Mouse (Mus musculus) MEL (cell line): ENCODE data around the gene Gm47791. TPM values are rescaled to one million over a fixed set of nuclear protein-coding genes. Genes with fewer than 3 reads are reported as not detected.

Experiments
- DNase-seq: peaks from one replicate; pipeline ENCODE4 v3.0.0; 2011; ENCODE audit warnings: low read depth, low spot score
- H3K27ac ChIP-seq: 2 replicates; pipeline ENCODE4 v1.5.1; 2012; ENCODE audit warnings: low read depth, mild to moderate bottlenecking, control low read depth, low read length, moderate library complexity; ENCODE audit not compliant: control insufficient read depth
- H3K27me3 ChIP-seq, 2 experiments: fragments of 150-350 bp in 1 of 2; sonication (generic) in 1 of 2; 2 replicates each; pipeline ENCODE4 v1.6.1; 2012; ENCODE audit warnings: low read length in 2 of 2, mild to moderate bottlenecking in 2 of 2, improper control_type of control experiment in 1 of 2, moderate library complexity in 1 of 2; ENCODE audit not compliant: insufficient read depth in 2 of 2, control insufficient read depth in 1 of 2
- H3K36me3 ChIP-seq, 2 experiments: 2 replicates each; pipeline ENCODE4 v1.6.1; 2012 to 2014; ENCODE audit warnings: low read length in 2 of 2, improper control_type of control experiment in 1 of 2, inconsistent platforms in 1 of 2, mild to moderate bottlenecking in 1 of 2; ENCODE audit not compliant: insufficient read depth in 2 of 2, control insufficient read depth in 1 of 2
- H3K4me1 ChIP-seq, 2 experiments: fragments of 150-350 bp in 1 of 2; sonication (generic) in 1 of 2; 2 replicates each; pipeline ENCODE4 v1.6.1; 2012; ENCODE audit warnings: low read length in 2 of 2, improper control_type of control experiment in 1 of 2, mild to moderate bottlenecking in 1 of 2; ENCODE audit not compliant: insufficient read depth in 2 of 2, control insufficient read depth in 1 of 2
- H3K4me3 ChIP-seq, 2 experiments: fragments of 150-350 bp in 1 of 2; sonication (generic) in 1 of 2; 2 replicates each; pipeline ENCODE4 v1.5.1; 2012; ENCODE audit warnings: low read depth in 2 of 2, low read length in 2 of 2, mild to moderate bottlenecking in 2 of 2, moderate library complexity in 2 of 2, control low read depth in 1 of 2, improper control_type of control experiment in 1 of 2; ENCODE audit not compliant: control insufficient read depth in 1 of 2, insufficient read depth in 1 of 2
- H3K79me2 ChIP-seq: 2 replicates; pipeline ENCODE4 v1.6.1; 2012; ENCODE audit warnings: mild to moderate bottlenecking, low read length, moderate library complexity; ENCODE audit not compliant: control insufficient read depth, poor library complexity, insufficient read depth
- H3K9ac ChIP-seq: 2 replicates; pipeline ENCODE4 v1.6.1; 2012; ENCODE audit warnings: low read depth, mild to moderate bottlenecking, control low read depth, low read length, moderate library complexity; ENCODE audit not compliant: control insufficient read depth, poor library complexity, severe bottlenecking
- H3K9me3 ChIP-seq: fragments of 150-350 bp; sonication (generic); replicated peaks from 2 replicates; pipeline ENCODE4 v1.6.1; 2012; ENCODE audit warnings: mild to moderate bottlenecking, low read length, improper control_type of control experiment, moderate library complexity; ENCODE audit not compliant: insufficient read depth
- E2F4 ChIP-seq: IDR thresholded peaks from 2 replicates; pipeline ENCODE4 v1.6.1; 2011; ENCODE audit warnings: low read depth, low read length, improper control_type of control experiment, borderline replicate concordance
- ELF1 ChIP-seq: IDR thresholded peaks from 2 replicates; pipeline ENCODE4 v1.6.1; 2014; ENCODE audit warnings: low read depth, mild to moderate bottlenecking, inconsistent platforms, low read length, improper control_type of control experiment, moderate library complexity
- EP300 ChIP-seq, 2 experiments: IDR thresholded peaks; 2 replicates each; pipeline ENCODE4 v1.6.1; 2011; ENCODE audit warnings: improper control_type of control experiment in 2 of 2, low read length in 2 of 2, low read depth in 1 of 2, mild to moderate bottlenecking in 1 of 2
- HCFC1 ChIP-seq: IDR thresholded peaks from 2 replicates; pipeline ENCODE4 v1.6.1; 2012; ENCODE audit warnings: low read depth, mild to moderate bottlenecking, inconsistent platforms, low read length, improper control_type of control experiment, moderate library complexity
- KAT2A ChIP-seq: conservative IDR thresholded peaks from 2 replicates; pipeline ENCODE4 v1.6.1; 2012; ENCODE audit warnings: low read depth, low read length, improper control_type of control experiment, inconsistent platforms
- MAFK ChIP-seq: IDR thresholded peaks from 2 replicates; pipeline ENCODE4 v1.6.1; 2011; ENCODE audit warnings: low read depth, mild to moderate bottlenecking, low read length, improper control_type of control experiment, borderline replicate concordance
- MEF2A ChIP-seq: IDR thresholded peaks from 2 replicates; pipeline ENCODE4 v1.6.1; 2014; ENCODE audit warnings: low read depth, mild to moderate bottlenecking, inconsistent platforms, low read length, improper control_type of control experiment; ENCODE audit not compliant: poor library complexity, insufficient replicate concordance, severe bottlenecking; ENCODE audit errors: extremely low read depth
- MXI1 ChIP-seq: IDR thresholded peaks from 2 replicates; pipeline ENCODE4 v1.6.1; 2011; ENCODE audit warnings: mild to moderate bottlenecking, low read depth, low read length, improper control_type of control experiment
- POLR2AphosphoS2 ChIP-seq: IDR thresholded peaks from 2 replicates; pipeline ENCODE4 v1.6.1; 2011; ENCODE audit warnings: low read length, improper control_type of control experiment
- RAD21 ChIP-seq: IDR thresholded peaks from 2 replicates; pipeline ENCODE4 v1.6.1; 2011; ENCODE audit warnings: mild to moderate bottlenecking, low read depth, low read length, improper control_type of control experiment
- TBP ChIP-seq: IDR thresholded peaks from 2 replicates; pipeline ENCODE4 v1.8.0; 2011; ENCODE audit warnings: low read depth, low read length, improper control_type of control experiment
- TCF12 ChIP-seq: IDR thresholded peaks from 2 replicates; pipeline ENCODE4 v1.6.1; 2014; ENCODE audit warnings: low read depth, mild to moderate bottlenecking, inconsistent platforms, low read length, improper control_type of control experiment, moderate library complexity
- UBTF ChIP-seq: IDR thresholded peaks from 2 replicates; pipeline ENCODE4 v1.6.1; 2012; ENCODE audit warnings: low read depth, mild to moderate bottlenecking, inconsistent platforms, low read length, improper control_type of control experiment, moderate library complexity, borderline replicate concordance; ENCODE audit not compliant: insufficient read depth
- USF1 ChIP-seq: IDR thresholded peaks from 2 replicates; pipeline ENCODE4 v1.6.1; 2014; ENCODE audit warnings: low read depth, mild to moderate bottlenecking, inconsistent platforms, low read length, improper control_type of control experiment, moderate library complexity
- USF2 ChIP-seq, 2 experiments: IDR thresholded peaks; 2 replicates each; pipeline ENCODE4 v1.6.1; 2011 to 2012; ENCODE audit warnings: improper control_type of control experiment in 2 of 2, low read length in 2 of 2, borderline replicate concordance in 1 of 2, inconsistent platforms in 1 of 2, low read depth in 1 of 2, mild to moderate bottlenecking in 1 of 2; ENCODE audit not compliant: insufficient read depth in 1 of 2
- ZC3H11A ChIP-seq: IDR thresholded peaks from 2 replicates; pipeline ENCODE4 v1.6.1; 2012; ENCODE audit warnings: low read depth, mild to moderate bottlenecking, inconsistent platforms, low read length, improper control_type of control experiment
- ZKSCAN1 ChIP-seq: IDR thresholded peaks from 2 replicates; pipeline ENCODE4 v1.6.1; 2012; ENCODE audit warnings: low read depth, mild to moderate bottlenecking, inconsistent platforms, low read length, improper control_type of control experiment, moderate library complexity
- ZMIZ1 ChIP-seq: IDR thresholded peaks from 2 replicates; pipeline ENCODE4 v1.6.1; 2012; ENCODE audit warnings: low read depth, mild to moderate bottlenecking, inconsistent platforms, low read length, improper control_type of control experiment, moderate library complexity
- polyA plus RNA-seq, 2 experiments: library from polyadenylated mRNA; stranded (reverse) in 1 of 2; unstranded in 1 of 2; fragments of >175 nt in 1 of 2; fragments of >200 nt in 1 of 2; gene quantifications; 2 replicates each; pipeline versions ENCODE4 v1.2.1 to v1.2.4; 2012; ENCODE audit warnings: low replicate concordance in 2 of 2, low read depth in 1 of 2; ENCODE audit not compliant: insufficient read length in 2 of 2, insufficient read depth in 1 of 2, missing spikeins in 1 of 2
- total RNA-seq: library from RNA; depleted of rRNA; stranded (reverse); fragments of 300-350 nt; gene quantifications from 2 replicates; pipeline ENCODE4 v1.2.3, GENCODE M21; 2012

The Gm47791 gene
- total and polyA plus RNA-seq, 3 experiments = not detected

DNA sequence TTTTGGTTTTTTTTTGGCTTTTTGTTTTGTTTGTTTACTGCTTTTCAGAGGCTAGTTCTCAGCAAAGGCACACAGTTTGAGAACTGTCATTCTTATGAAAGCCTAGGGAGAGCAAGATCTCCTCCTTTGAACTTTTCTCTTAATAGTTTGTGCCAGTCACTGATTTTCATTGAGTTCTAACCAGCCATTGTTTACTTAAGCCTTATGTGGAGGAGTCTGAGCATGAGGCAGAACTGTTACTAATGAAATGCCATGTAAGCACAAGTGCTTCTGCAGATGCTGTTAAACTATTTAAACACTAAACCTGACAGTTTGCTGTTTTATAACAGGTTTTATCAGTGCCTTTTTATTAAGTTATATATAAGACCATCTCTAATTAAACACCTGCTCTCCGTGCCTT is 33.0 kb downstream of the Gm47791 start:
- no peak overlapping the region for H3K9ac ChIP-seq
- H3K27ac ChIP-seq = no peak overlapping the region
- peaks cover 0 to 56% of the 10 kb centered on the region in 2 experiments; a peak in 2 of 4 replicates for H3K36me3 ChIP-seq
- no peak overlapping the region for H3K4me3 ChIP-seq
- no peaks in the 10 kb centered on the region for H3K4me1 ChIP-seq
- TF ChIP-seq ELF1 = no peak
- no peak for TF ChIP-seq KAT2A
- TF ChIP-seq HCFC1 = no peak
- no peak for TF ChIP-seq ZKSCAN1
- no peak for TF ChIP-seq MAFK
- no peak for TF ChIP-seq RAD21
- no peak for TF ChIP-seq USF2 (IDR thresholded peaks at IDR 0.05; ENCODE audit: borderline replicate concordance in 1 of 2, insufficient read depth in 1 of 2, low read depth in 1 of 2, low read length in 2 of 2)
- no peak for TF ChIP-seq EP300 (IDR thresholded peaks at IDR 0.05; ENCODE audit: low read depth in 1 of 2, low read length in 2 of 2)
- TF ChIP-seq E2F4 = no peak
- H3K79me2 ChIP-seq = no peaks in the 10 kb centered on the region
- no peaks in the 10 kb centered on the region for H3K9me3 ChIP-seq
- no peaks in the 10 kb centered on the region for H3K27me3 ChIP-seq
- no peak for DNase-seq

GRCm38 (mm10) chr1:82733357-82733756 is 37.7 kb downstream of the Gm47791 start:
- no peak for DNase-seq
- Histone ChIP-seq H3K9ac (no peak overlapping the region), H3K4me1 (no peaks in the 10 kb centered on the region), H3K36me3 (peaks cover 0 to 45% of the 10 kb centered on the region in 2 experiments; a peak in 2 of 4 replicates), H3K79me2 (no peaks in the 10 kb centered on the region), H3K27ac (no peak overlapping the region), H3K27me3 (no peaks in the 10 kb centered on the region)
- TF ChIP-seq ZMIZ1 (no peak), E2F4 (no peak), ELF1 (no peak), UBTF (no peak), EP300 (IDR thresholded peaks at IDR 0.05; ENCODE audit: low read depth in 1 of 2, low read length in 2 of 2) (no peak), USF1 (no peak), TBP (no peak), TCF12 (no peak), ZC3H11A (no peak), POLR2AphosphoS2 (no peak), MXI1 (no peak), MEF2A (no peak)
- TF ChIP-seq, all 39 proteins: peak for 0
- H3K9me3 ChIP-seq = no peaks in the 10 kb centered on the region
- H3K4me3 ChIP-seq = no peak overlapping the region
